Mouse (Mus musculus) 416B (cell line): ENCODE measurements around the gene 4930412O13Rik.

Experiments used
- DNase-seq: peaks from one replicate; pipeline ENCODE4 v3.0.0; 2011; ENCODE audit warnings: low read depth

Gene 4930412O13Rik

DNA sequence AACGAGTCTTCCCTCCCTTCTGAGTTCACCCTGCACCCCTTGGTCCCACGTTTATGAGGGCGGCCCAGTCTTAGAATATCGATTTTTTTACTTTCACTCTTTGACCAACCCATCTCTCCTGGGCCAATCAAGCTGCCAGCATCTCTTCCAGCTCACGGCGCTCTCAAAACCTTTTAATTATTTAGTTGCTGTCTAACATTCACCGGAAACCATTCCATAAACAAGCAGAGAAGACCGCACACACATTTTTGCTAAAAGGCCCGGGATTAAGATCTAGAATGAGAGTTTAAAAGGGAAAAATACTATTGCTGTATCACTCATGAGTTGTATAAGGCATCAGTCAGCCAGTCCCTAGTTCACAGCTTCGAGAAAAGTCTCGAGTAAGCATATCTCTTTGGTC, 781 bp upstream of the 4930412O13Rik start:
- no peak for DNase-seq

GRCm38 (mm10) chr2:9881611-9882023, 565 bp downstream of the 4930412O13Rik start:
- DNase-seq, result no peak

DNA sequence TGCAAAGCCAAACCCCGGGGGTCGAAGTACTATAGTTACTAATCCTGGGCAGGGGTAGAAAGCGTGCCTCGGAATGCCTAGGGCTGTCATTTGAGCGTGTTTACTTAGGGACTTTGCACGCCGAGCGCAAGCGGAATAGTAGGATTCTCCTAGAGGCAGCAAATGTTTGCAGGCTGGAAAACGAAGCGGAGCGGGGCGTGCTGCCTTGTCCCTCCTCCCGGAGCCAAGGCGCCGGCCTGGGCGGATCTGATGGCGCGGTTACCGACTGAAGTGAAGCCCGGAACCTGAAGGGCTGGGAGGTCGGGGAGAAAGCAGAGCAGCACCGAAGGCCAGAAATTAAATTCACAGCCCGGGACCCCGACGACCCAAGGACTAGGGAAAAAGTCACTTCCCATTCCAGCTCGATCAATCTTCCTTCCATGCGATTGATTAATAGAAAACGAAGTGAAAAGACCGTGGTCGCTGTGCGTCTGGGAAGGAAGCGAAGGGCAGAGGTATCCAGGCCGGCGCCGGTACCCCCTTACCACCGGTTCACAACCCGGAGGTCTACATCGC, 1.4 kb downstream of the 4930412O13Rik start:
- no peak for DNase-seq

GRCm38 (mm10) chr2:9882926-9883802, 2.1 kb downstream of the 4930412O13Rik start:
- no peak for DNase-seq

DNA sequence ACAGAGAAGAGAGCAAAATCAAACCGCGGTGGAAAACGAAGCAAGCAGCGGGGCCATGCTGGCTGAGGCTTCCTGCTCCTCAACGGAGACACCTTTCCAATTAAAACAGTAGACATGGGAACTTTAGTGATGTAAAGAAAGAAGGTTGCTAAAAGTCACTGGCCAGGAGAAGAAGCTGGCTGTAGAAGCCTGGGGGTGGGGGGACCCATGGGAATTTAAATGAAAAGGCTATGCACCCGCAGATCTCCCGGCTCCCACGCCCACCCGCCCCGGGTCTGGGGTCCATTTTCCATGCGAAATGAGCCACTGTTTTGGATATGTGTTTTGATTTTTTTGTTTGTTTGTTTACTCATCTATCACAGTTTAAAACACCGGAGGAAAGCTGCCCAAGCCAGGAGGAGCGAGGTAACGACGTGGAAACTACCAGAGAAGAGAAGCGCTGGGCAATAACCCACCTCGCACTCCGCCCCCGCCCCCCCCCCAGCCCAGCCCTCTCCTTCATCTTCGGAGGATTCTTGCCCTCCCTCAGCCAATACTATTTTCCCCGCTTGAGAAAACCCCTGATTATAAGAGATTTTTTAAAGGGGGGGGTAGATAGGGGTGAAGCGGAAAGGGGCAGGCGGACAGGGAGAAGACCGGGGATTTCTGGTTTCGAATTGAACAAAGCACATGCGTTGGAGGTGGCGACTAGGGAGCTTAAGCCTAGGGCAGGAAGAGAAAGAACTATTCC, 2.9 kb downstream of the 4930412O13Rik start:
- DNase-seq, result no peak

DNA sequence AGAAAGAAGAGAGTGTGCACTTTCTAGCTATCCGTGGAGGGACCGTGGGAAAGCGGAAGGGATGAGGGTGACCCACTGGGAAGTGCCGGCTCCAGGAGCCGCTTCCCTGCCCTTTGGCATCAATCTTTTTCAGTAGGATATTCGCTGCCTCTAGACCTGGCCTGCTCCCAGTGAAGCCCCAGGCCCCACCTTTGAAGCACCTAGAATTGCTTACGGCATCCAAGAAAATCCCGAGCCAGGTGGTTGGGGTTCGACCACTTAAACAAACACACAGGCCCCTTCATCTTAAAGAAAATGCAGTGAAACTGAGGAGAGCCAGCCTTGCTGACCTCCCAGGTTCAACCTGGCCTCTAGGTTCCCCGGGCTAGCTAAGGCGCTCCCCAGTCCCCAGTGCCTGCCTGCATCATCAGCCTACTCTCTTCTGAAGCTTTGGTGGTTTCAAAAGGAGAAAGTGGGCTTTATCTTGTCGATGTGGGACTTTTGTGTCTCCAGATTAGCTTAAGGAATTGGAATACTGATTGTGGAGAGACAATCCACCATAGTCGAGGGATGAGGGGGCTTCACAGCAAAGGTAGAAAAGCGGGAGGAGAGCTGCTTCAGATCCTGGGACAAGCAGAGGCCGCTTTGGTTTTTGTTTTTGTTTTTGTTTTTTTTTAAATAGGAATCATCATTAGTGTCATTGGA, 3.6 kb downstream of the 4930412O13Rik start:
- DNase-seq, result no peak

- no peak for DNase-seq
Observed at GRCm38 (mm10) chr2:9885217-9885770, 4.2 kb downstream of the 4930412O13Rik start.

DNA sequence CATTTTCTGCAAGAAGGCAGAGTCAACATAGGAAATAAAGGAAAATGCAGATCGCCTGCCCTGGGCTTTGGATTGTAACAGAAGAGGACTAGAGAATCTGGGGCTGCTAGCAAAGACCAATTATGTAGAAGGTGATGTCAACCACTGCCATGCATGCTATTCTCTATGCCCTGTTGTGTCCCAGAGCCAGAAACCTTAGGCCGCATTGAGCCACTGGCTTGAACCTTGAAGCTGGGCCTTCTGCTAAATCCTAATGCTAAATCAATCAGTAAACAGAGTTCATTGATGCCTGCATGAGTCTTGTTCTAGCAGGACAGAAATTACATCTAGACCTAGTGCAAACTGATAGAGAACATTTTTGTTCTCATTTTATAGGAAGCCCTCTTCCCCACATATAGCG, 5.0 kb downstream of the 4930412O13Rik start:
- no peak for DNase-seq

GRCm38 (mm10) chr2:9886921-9887610, 6.0 kb downstream of the 4930412O13Rik start:
- DNase-seq, result no peak

DNA sequence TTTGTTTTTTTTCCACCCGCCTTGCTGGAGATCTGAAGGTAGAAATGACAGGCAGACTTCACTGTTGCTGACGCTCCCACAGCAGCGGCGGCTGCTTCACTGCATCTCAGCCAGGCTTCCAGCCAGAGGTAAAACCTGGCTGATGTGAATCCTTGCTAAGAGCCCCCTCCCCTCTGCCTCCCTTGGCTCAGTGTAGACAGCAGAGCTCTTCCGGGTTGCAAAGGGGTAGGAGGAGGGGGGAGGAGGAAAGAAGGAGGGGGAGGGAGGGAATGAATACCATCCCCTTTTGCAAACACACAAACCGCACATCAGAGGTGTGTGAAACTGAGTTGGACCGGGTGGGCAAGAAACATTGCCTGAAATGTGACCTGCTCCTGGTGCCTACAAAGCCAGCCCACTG, 6.6 kb downstream of the 4930412O13Rik start:
- no peak for DNase-seq

DNA sequence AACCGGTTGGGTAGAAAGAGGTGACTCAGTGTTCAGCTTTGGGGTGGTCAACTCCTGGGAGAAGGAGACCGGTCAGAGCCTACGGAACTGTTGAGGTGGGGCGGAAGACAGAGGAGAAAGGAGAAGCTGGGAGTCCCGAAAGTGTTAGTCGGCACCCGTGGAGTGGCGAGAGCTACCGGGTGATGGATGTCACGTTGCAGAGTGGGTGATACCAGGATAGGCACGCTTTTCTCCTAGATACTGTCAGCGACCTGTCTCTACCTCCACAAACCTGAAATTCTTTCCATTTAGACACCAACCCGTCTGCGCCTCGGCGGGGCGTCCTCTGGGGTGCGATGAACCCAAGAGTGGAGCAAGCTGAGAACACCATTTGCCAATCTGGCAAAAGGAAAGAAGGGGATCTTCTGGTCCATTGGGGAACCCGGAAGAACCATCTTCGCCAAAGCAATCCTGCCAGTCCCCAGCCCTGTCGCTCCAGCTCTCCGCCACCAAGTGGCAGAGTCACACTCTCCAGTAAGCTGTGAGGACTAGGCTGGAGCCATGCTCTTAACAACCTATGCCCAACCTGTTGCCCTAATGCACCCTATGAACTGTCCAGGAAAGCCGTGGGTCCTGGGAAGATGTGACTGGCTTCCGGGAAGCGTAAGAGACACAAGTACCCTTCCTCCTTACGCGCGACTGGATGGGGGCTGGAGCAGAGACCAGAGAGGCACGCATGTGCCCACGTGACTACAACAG, 8.0 kb downstream of the 4930412O13Rik start, which contains the start of gene 9230102O04Rik:
9230102O04Rik (minus strand) TSS at position 628 of the 738 bp plus-strand sequence.
- no peak for DNase-seq

DNA sequence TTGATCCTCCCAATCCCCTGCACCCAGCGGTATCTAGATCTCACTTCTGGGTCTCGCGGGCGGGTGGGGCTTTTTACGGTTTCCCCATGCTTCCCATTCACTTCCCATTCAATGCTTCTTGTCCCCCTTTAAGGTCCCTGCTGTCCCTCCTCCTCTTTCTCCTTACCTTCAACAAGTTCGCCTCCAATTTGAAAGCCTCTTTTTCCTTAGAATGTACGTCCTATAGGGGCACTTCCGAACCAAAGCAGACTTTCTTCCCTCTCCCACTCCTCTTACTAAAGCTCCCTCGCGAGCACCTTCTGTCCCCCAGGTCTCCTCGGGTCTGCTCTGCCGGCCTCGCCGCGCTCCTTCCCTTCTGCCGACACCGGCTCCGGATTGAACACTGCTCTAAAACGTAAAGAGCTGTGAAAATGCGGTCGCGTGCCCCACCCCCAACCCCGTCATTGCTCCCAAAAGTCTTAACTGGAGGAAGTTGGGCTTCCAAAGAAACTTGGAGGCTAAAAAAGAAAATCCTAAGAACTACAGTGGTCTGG, 8.7 kb downstream of the 4930412O13Rik start, which contains the start of gene Gata3:
Gata3 (minus strand) TSS at position 384 of the 533 bp plus-strand sequence.
- no peak for DNase-seq

- DNase-seq, result no peak
Observed at GRCm38 (mm10) chr2:9890251-9890650, 9.2 kb downstream of the 4930412O13Rik start.

GRCm38 (mm10) chr2:9890906-9891305, 9.9 kb downstream of the 4930412O13Rik start:
- no peak for DNase-seq

DNA sequence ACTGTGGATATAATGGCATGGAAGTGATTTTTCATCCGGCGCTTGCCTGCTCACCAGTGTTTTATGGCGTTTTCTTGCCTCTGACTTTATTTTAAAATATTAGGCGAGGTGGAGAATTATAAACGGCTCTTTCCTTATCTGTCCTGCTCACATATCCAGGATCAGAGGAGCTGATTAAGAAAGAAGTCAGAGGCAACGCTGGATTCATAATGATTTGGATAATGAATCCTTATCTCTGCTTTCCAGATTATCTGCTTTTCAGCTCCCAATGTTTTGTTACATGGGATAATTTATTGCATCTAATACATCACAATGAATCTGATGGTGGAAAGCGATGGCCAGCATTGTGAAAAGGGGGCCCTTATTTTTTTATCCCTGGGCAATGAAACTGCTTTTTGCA, 11.5 kb downstream of the 4930412O13Rik start:
- DNase-seq, result no peak

- DNase-seq, result no peak
Observed at GRCm38 (mm10) chr2:9893272-9893953, 12.4 kb downstream of the 4930412O13Rik start.

GRCm38 (mm10) chr2:9894836-9895593, 14.0 kb downstream of the 4930412O13Rik start:
- DNase-seq, result no peak

- no peak for DNase-seq
Observed at GRCm38 (mm10) chr2:9896097-9896770, 15.2 kb downstream of the 4930412O13Rik start.
